Mouse (Mus musculus): ENCODE measurements around the gene Srrm1. TPM values are rescaled to one million over a fixed set of nuclear protein-coding genes. Genes with fewer than 3 reads are reported as not detected.

Srrm1 gene
- total RNA-seq, 2 experiments from 2014 or later: 102 to 140 TPM

DNA sequence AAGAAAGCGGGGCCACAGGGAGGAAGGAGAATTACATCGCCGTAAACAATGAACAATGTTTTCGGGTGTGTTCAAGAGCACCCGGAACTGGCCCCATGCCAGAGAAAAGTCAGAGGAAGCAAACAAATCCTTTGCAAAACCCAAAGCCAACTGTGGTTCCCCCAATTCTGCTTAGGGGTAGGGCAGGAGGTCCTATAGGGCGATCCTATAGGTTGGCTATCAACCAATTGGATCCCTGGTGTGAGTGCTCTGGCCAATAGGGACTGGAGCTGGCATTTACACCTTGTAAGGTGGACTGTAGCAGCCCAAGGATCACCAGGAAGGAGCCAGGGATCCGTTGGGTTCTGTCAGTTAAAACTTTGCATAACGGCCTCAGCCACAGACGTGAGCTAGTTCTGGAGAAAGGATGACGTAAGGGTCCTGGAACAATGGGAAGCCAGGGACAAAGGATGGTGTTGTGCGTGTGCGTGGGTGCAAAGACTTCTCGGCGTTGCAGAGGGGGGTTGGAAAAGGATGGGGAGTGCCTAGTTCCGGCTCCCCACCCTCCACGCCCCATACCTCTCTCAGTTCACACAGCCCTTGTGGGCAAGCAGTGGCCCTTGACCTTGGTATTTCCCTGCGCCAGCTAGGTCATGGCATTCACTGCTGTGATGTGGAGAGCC is 46.0 kb downstream of the Srrm1 start:
- no peak for DNase-seq (ENCODE audit: extremely low spot score in 1 of 2, low spot score in 1 of 2)

GRCm38 (mm10) chr4:135306533-135306932 is 46.6 kb downstream of the Srrm1 start:
- no peak for DNase-seq (ENCODE audit: extremely low spot score in 1 of 2, low spot score in 1 of 2)

DNA sequence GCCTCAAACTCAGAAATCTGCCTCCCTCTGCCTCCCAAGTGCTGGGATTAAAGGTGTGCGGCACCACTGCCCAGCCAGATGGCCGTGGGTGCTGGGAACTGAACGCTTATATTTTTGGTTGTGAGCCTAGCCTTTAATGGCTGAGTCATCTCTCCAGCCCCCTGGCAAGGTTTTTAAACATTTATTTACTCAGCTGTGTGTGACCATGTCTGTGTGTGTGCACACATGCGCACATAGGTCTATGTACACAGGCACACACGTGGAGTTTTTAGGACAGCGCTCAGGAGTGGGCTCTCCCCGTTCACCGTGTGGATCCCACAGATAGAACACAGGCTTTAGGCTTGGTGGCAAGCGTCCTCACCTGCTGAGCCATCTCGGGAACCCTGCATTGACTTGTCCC is 50.9 kb downstream of the Srrm1 start:
- no peak for DNase-seq (ENCODE audit: extremely low spot score in 1 of 2, low spot score in 1 of 2)

GRCm38 (mm10) chr4:135301166-135301565 is 52.0 kb downstream of the Srrm1 start:
- DNase-seq (ENCODE audit: extremely low spot score in 1 of 2, low spot score in 1 of 2): no peak

DNA sequence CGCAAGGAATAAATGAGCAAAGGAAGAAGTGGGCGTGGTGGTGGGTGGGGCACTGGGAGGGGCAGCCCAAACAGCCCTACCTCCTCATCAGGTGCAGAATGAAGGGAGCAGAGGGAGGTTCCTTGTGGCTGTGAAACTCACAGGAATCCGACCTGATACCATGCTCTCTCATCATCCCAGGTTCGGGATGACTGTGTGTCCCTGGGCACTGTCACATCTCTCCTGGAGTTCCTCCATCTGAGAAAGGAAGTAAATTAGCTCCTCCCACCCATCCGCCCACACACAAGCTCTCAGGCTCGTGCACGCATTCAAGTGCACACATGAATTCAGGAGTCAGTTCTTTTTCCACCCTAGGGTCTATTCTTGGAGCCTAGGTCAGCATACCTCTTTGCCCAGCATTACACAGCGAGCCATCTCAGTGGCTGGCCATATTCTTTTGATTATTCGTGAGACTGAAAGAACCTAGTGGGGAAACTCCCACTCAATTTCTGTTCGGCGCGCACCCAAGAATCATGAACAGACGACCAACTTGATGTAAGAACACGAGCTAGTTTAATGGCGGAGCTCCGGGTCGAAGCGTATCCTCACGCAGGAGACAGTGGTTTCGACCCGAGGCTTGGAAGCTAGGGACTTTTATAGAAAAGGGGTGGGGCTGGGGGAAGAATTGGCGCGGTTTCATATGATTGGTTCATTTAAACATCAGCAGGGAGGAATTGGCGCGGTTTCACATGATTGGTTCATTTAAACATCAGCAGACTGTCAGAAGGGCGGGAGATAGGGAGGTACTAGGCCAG is 52.7 kb downstream of the Srrm1 start:
- no peak for DNase-seq (ENCODE audit: extremely low spot score in 1 of 2, low spot score in 1 of 2)

- DNase-seq (ENCODE audit: extremely low spot score in 1 of 2, low spot score in 1 of 2): no peak
These were observed 54.4 kb downstream of the Srrm1 start for GRCm38 (mm10) chr4:135298680-135299079.

DNA sequence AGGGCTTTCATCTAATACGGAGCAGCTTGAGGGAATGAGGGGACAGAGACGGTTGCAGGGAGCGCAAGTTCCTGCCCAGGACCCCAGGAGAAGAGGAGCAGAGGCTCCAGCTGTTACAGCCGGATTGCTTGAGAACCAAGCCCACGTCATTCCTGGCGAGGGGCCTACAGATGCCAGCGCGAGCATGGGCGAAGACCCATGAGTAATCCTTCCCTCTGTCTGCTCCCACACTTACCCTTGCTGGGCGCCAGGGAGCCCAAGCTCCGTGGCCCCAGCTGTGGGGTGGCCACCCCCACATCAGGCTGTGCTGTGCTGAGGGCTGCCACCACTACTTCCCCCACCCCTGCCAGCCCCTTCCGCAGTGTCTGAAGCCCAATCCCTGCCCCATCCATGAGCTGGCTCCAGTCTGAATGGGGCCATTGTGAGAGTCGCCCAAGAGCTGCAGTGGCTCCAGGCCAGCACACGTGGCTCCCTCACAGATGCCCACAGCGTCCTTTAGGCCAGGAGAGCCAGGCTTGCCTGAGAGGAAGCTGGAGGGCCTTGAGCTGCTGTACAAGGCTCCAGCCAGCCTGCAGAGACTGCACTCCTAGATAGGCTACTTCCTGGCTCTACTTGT is 55.1 kb downstream of the Srrm1 start:
- peak in 1 of 2 experiments; percentile 45 for DNase-seq (ENCODE audit: extremely low spot score in 1 of 2, low spot score in 1 of 2)

- DNase-seq (ENCODE audit: extremely low spot score in 1 of 2, low spot score in 1 of 2): no peak
These were observed 56.0 kb downstream of the Srrm1 start for GRCm38 (mm10) chr4:135297146-135297545.

- DNase-seq (ENCODE audit: extremely low spot score in 1 of 2, low spot score in 1 of 2): no peak
These were observed 56.6 kb downstream of the Srrm1 start for GRCm38 (mm10) chr4:135296565-135296964.

GRCm38 (mm10) chr4:135293813-135294212 is 59.3 kb downstream of the Srrm1 start:
- DNase-seq (ENCODE audit: extremely low spot score in 1 of 2, low spot score in 1 of 2): no peak

- DNase-seq (ENCODE audit: extremely low spot score in 1 of 2, low spot score in 1 of 2): no peak
These were observed 60.5 kb downstream of the Srrm1 start for GRCm38 (mm10) chr4:135292477-135293089.

GRCm38 (mm10) chr4:135291841-135292240 is 61.3 kb downstream of the Srrm1 start:
- DNase-seq (ENCODE audit: extremely low spot score in 1 of 2, low spot score in 1 of 2): no peak

DNA sequence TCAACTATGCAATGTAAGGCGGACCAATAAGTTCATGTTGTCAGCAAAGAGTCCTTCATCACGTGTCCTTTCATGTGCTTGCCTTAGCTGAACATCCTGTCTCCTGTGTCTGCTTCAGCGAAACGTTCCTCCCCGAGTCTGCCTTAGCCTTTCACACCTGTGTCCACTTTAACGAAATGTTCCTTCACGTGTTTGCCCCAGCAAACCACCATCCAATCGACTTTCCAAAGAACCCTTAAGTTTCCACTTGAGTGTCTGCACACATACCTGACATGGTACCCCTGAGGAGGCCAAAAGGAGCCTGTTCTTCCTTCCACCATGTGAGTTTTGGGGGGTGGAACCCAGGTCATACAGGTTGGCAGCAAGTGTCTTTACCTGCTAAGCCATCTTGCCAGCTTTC is 61.9 kb downstream of the Srrm1 start:
- no peak for DNase-seq (ENCODE audit: extremely low spot score in 1 of 2, low spot score in 1 of 2)

GRCm38 (mm10) chr4:135287975-135288374 is 65.1 kb downstream of the Srrm1 start:
- DNase-seq (ENCODE audit: extremely low spot score in 1 of 2, low spot score in 1 of 2): no peak

GRCm38 (mm10) chr4:135286833-135287395 is 66.2 kb downstream of the Srrm1 start:
- no peak for DNase-seq (ENCODE audit: extremely low spot score in 1 of 2, low spot score in 1 of 2)

DNA sequence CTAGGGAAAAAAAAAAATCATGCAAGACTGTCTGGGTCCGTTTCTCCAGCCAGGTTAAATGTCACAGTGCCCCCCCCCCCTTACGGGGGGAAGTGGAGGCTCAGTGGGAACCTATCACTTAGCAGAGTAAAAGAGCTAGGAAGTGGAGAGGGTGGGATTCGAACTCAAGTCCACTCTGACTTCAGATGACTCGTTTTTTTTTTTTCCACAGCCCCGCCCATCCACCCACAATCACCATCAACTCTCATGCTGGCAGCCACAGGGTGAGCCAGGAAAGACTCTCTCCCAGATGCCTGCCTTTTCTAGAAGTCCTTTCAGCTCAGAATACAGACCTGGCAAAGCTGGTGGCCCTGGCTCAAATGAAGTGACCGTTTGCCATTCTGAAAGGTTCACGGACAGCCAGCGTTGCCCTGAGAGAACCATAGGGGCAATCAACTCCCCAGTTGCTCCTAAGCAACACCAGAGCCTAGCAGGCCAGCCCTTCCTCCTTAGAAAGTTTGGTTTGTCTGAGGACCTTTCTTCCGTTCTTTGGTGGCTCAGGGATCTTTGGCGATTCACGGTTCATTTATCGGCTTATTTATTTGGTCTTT is 67.0 kb downstream of the Srrm1 start:
- no peak for DNase-seq (ENCODE audit: extremely low spot score in 1 of 2, low spot score in 1 of 2)

DNA sequence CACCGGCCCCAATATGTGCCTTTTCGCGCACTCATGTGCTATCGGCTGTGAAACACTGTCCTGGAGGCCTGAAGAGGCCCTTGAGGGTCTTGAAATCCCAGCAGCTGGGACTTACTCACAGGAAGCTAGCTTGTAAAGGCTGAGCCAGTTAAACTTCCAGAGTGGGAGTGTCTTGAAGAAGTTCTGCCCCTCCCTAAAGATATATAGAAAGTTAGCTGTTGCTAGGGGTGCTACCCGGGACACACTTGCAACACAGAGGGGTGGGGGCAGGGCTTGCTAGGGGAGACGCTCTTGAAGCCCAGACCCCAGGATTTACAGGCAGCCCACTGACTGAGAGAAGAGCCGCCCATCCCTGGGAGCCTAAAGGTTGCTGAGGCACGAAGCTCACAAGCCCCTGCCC is 67.7 kb downstream of the Srrm1 start:
- DNase-seq (ENCODE audit: extremely low spot score in 1 of 2, low spot score in 1 of 2): no peak

- no peak for DNase-seq (ENCODE audit: extremely low spot score in 1 of 2, low spot score in 1 of 2)
These were observed 69.2 kb downstream of the Srrm1 start for GRCm38 (mm10) chr4:135283875-135284274.

- DNase-seq (ENCODE audit: extremely low spot score in 1 of 2, low spot score in 1 of 2): no peak
These were observed 69.7 kb downstream of the Srrm1 start for GRCm38 (mm10) chr4:135283417-135283816.

- DNase-seq (ENCODE audit: extremely low spot score in 1 of 2, low spot score in 1 of 2): no peak
These were observed 70.3 kb downstream of the Srrm1 start for GRCm38 (mm10) chr4:135282651-135283290.
